Mouse (Mus musculus): ENCODE measurements around the gene Gda. TPM values are rescaled to one million over a fixed set of nuclear protein-coding genes. Genes with fewer than 3 reads are reported as not detected.

The Gda gene
- polyA plus RNA-seq, 1 experiment from 2014 or later, result 4.1 TPM

GRCm38 (mm10) chr19:21386842-21387241 is 86.4 kb downstream of the Gda start:
- H3K4me1 ChIP-seq (ENCODE audit: control insufficient read depth, insufficient read depth, low read length), result no peaks in the 10 kb centered on the region
- WGBS, result 58% methylated on average over 2 of the region's 2 CpGs
- no peak overlapping the region for H3K4me3 ChIP-seq (replicated peaks; ENCODE audit: low read length)
- H3K27ac ChIP-seq (ENCODE audit: low read length), result no peak overlapping the region
- H3K36me3 ChIP-seq (ENCODE audit: control insufficient read depth, insufficient read depth, low read length), result no peaks in the 10 kb centered on the region
- H3K27me3 ChIP-seq (ENCODE audit: control insufficient read depth, insufficient read depth, low read length), result no peaks in the 10 kb centered on the region
- H3K9ac ChIP-seq (ENCODE audit: low read length), result no peak overlapping the region
- no peak overlapping the region for H3K4me2 ChIP-seq (ENCODE audit: low read depth, low read length)
- no peaks in the 10 kb centered on the region for H3K9me3 ChIP-seq (replicated peaks; ENCODE audit: control insufficient read depth, low read length)
- ATAC-seq (ENCODE audit: insufficient read depth, low FRiP score), result no peak

- Histone ChIP-seq H3K9ac (ENCODE audit: low read length) (no peak overlapping the region), H3K9me3 (replicated peaks; ENCODE audit: control insufficient read depth, low read length) (no peaks in the 10 kb centered on the region), H3K4me3 (replicated peaks; ENCODE audit: low read length) (no peak overlapping the region), H3K4me1 (ENCODE audit: control insufficient read depth, insufficient read depth, low read length) (no peaks in the 10 kb centered on the region), H3K4me2 (ENCODE audit: low read depth, low read length) (no peak overlapping the region), H3K36me3 (ENCODE audit: control insufficient read depth, insufficient read depth, low read length) (no peaks in the 10 kb centered on the region), H3K27ac (ENCODE audit: low read length) (no peak overlapping the region), H3K27me3 (ENCODE audit: control insufficient read depth, insufficient read depth, low read length) (no peaks in the 10 kb centered on the region)
- 73% methylated on average over 3 of the region's 3 CpGs for WGBS
- ATAC-seq (ENCODE audit: insufficient read depth, low FRiP score), result no peak
Measured at GRCm38 (mm10) chr19:21384231-21384630, 89.0 kb downstream of the Gda start.

GRCm38 (mm10) chr19:21383491-21384226 is 89.6 kb downstream of the Gda start:
- no peaks in the 10 kb centered on the region for H3K4me1 ChIP-seq (ENCODE audit: control insufficient read depth, insufficient read depth, low read length)
- no peak overlapping the region for H3K27ac ChIP-seq (ENCODE audit: low read length)
- no peaks in the 10 kb centered on the region for H3K9me3 ChIP-seq (replicated peaks; ENCODE audit: control insufficient read depth, low read length)
- no peak overlapping the region for H3K4me2 ChIP-seq (ENCODE audit: low read depth, low read length)
- no peak for ATAC-seq (ENCODE audit: insufficient read depth, low FRiP score)
- H3K9ac ChIP-seq (ENCODE audit: low read length), result no peak overlapping the region
- no peaks in the 10 kb centered on the region for H3K27me3 ChIP-seq (ENCODE audit: control insufficient read depth, insufficient read depth, low read length)
- H3K36me3 ChIP-seq (ENCODE audit: control insufficient read depth, insufficient read depth, low read length), result no peaks in the 10 kb centered on the region
- H3K4me3 ChIP-seq (replicated peaks; ENCODE audit: low read length), result no peak overlapping the region
- WGBS, result 79% methylated on average over 6 of the region's 6 CpGs

- 50% methylated on average over 2 of the region's 2 CpGs for WGBS
- no peaks in the 10 kb centered on the region for H3K4me1 ChIP-seq (ENCODE audit: control insufficient read depth, insufficient read depth, low read length)
- ATAC-seq (ENCODE audit: insufficient read depth, low FRiP score), result no peak
- H3K4me2 ChIP-seq (ENCODE audit: low read depth, low read length), result no peak overlapping the region
- H3K9me3 ChIP-seq (replicated peaks; ENCODE audit: control insufficient read depth, low read length), result no peaks in the 10 kb centered on the region
- no peaks in the 10 kb centered on the region for H3K36me3 ChIP-seq (ENCODE audit: control insufficient read depth, insufficient read depth, low read length)
- no peak overlapping the region for H3K27ac ChIP-seq (ENCODE audit: low read length)
- H3K9ac ChIP-seq (ENCODE audit: low read length), result no peak overlapping the region
- no peaks in the 10 kb centered on the region for H3K27me3 ChIP-seq (ENCODE audit: control insufficient read depth, insufficient read depth, low read length)
- H3K4me3 ChIP-seq (replicated peaks; ENCODE audit: low read length), result no peak overlapping the region
Measured at GRCm38 (mm10) chr19:21381696-21382095, 91.5 kb downstream of the Gda start.

GRCm38 (mm10) chr19:21379195-21379594 is 94.0 kb downstream of the Gda start:
- ATAC-seq (ENCODE audit: insufficient read depth, low FRiP score), result no peak
- no peak overlapping the region for H3K4me3 ChIP-seq (replicated peaks; ENCODE audit: low read length)

GRCm38 (mm10) chr19:21376445-21377218 is 96.6 kb downstream of the Gda start:
- Histone ChIP-seq H3K4me1 (ENCODE audit: control insufficient read depth, insufficient read depth, low read length) (no peaks in the 10 kb centered on the region), H3K27ac (ENCODE audit: low read length) (no peak overlapping the region), H3K4me2 (ENCODE audit: low read depth, low read length) (no peak overlapping the region), H3K4me3 (replicated peaks; ENCODE audit: low read length) (no peak overlapping the region), H3K36me3 (ENCODE audit: control insufficient read depth, insufficient read depth, low read length) (no peaks in the 10 kb centered on the region), H3K9me3 (replicated peaks; ENCODE audit: control insufficient read depth, low read length) (no peaks in the 10 kb centered on the region), H3K27me3 (ENCODE audit: control insufficient read depth, insufficient read depth, low read length) (no peaks in the 10 kb centered on the region), H3K9ac (ENCODE audit: low read length) (no peak overlapping the region)
- WGBS, result 88% methylated on average over 4 of the region's 4 CpGs
- ATAC-seq (ENCODE audit: insufficient read depth, low FRiP score), result no peak

More at GRCm38 (mm10) chr19:21379195-21379594, 94.0 kb downstream of the Gda start:
- 87% methylated on average over 5 of the region's 5 CpGs for WGBS
- Histone ChIP-seq H3K27ac (ENCODE audit: low read length) (no peak overlapping the region), H3K4me2 (ENCODE audit: low read depth, low read length) (no peak overlapping the region), H3K9me3 (replicated peaks; ENCODE audit: control insufficient read depth, low read length) (no peaks in the 10 kb centered on the region), H3K36me3 (ENCODE audit: control insufficient read depth, insufficient read depth, low read length) (no peaks in the 10 kb centered on the region), H3K9ac (ENCODE audit: low read length) (no peak overlapping the region), H3K4me1 (ENCODE audit: control insufficient read depth, insufficient read depth, low read length) (no peaks in the 10 kb centered on the region), H3K27me3 (ENCODE audit: control insufficient read depth, insufficient read depth, low read length) (no peaks in the 10 kb centered on the region)

GRCm38 (mm10) chr19:21373073-21373755 is 100.0 kb downstream of the Gda start:
- Histone ChIP-seq H3K27ac (ENCODE audit: low read length) (no peak overlapping the region), H3K4me2 (ENCODE audit: low read depth, low read length) (no peak overlapping the region), H3K4me3 (replicated peaks; ENCODE audit: low read length) (no peak overlapping the region), H3K4me1 (ENCODE audit: control insufficient read depth, insufficient read depth, low read length) (no peaks in the 10 kb centered on the region), H3K9me3 (replicated peaks; ENCODE audit: control insufficient read depth, low read length) (no peaks in the 10 kb centered on the region), H3K9ac (ENCODE audit: low read length) (no peak overlapping the region), H3K36me3 (ENCODE audit: control insufficient read depth, insufficient read depth, low read length) (no peaks in the 10 kb centered on the region), H3K27me3 (ENCODE audit: control insufficient read depth, insufficient read depth, low read length) (no peaks in the 10 kb centered on the region)
- ATAC-seq (ENCODE audit: insufficient read depth, low FRiP score), result no peak
- 50% methylated on average over 11 of the region's 11 CpGs for WGBS

GRCm38 (mm10) chr19:21372395-21373072 is 100.7 kb downstream of the Gda start:
- Histone ChIP-seq H3K4me2 (ENCODE audit: low read depth, low read length) (no peak overlapping the region), H3K9me3 (replicated peaks; ENCODE audit: control insufficient read depth, low read length) (no peaks in the 10 kb centered on the region), H3K27me3 (ENCODE audit: control insufficient read depth, insufficient read depth, low read length) (no peaks in the 10 kb centered on the region), H3K9ac (ENCODE audit: low read length) (no peak overlapping the region), H3K27ac (ENCODE audit: low read length) (no peak overlapping the region), H3K4me1 (ENCODE audit: control insufficient read depth, insufficient read depth, low read length) (no peaks in the 10 kb centered on the region), H3K4me3 (replicated peaks; ENCODE audit: low read length) (no peak overlapping the region), H3K36me3 (ENCODE audit: control insufficient read depth, insufficient read depth, low read length) (no peaks in the 10 kb centered on the region)
- no peak for ATAC-seq (ENCODE audit: insufficient read depth, low FRiP score)
- WGBS, result 69% methylated on average over 12 of the region's 12 CpGs

Measured in stomach, embryonic 16.5 days (tissue).